Mouse (Mus musculus): ENCODE results near the gene Capza1. TPM values are rescaled to one million over a fixed set of nuclear protein-coding genes. Genes with fewer than 3 reads are reported as not detected.
A peak's percentile ranks its signal among the peaks of the same experiment; 100 is the strongest.
"Not testable (repeated sequence)": the region's sequence is repeated elsewhere in the genome, so short reads cannot be mapped to it uniquely, and the experiment has no call there.

Gene Capza1
- total RNA-seq, 4 experiments from 2014 or later = 59.2 to 71.1 (median 63.4) TPM

- peak; percentile 42 for DNase-seq
These were observed 46.8 kb downstream of the Capza1 start for GRCm38 (mm10) chr3:104817481-104817990.

- DNase-seq = no peak
These were observed 48.2 kb downstream of the Capza1 start for GRCm38 (mm10) chr3:104816130-104816529.

GRCm38 (mm10) chr3:104815346-104815745 lies 49.0 kb downstream of the Capza1 start:
- no peak for DNase-seq

- DNase-seq = no peak
These were observed 49.6 kb downstream of the Capza1 start for GRCm38 (mm10) chr3:104814746-104815145.

- DNase-seq = not testable (repeated sequence)
These were observed 51.1 kb downstream of the Capza1 start for GRCm38 (mm10) chr3:104813227-104813626.

- DNase-seq = no peak
These were observed 52.1 kb downstream of the Capza1 start for GRCm38 (mm10) chr3:104812254-104812653.

- no peak for DNase-seq
These were observed 52.6 kb downstream of the Capza1 start for GRCm38 (mm10) chr3:104811752-104812151.

- no peak for DNase-seq
These were observed 58.8 kb downstream of the Capza1 start for GRCm38 (mm10) chr3:104805539-104805938.

GRCm38 (mm10) chr3:104804312-104804711 lies 60.0 kb downstream of the Capza1 start:
- no peak for DNase-seq

GRCm38 (mm10) chr3:104801481-104801880 lies 62.8 kb downstream of the Capza1 start:
- no peak for DNase-seq

- DNase-seq = no peak
These were observed 63.6 kb downstream of the Capza1 start for GRCm38 (mm10) chr3:104800681-104801080.

- no peak for DNase-seq
These were observed 67.7 kb downstream of the Capza1 start for GRCm38 (mm10) chr3:104796430-104797082.

GRCm38 (mm10) chr3:104795661-104796340 lies 68.5 kb downstream of the Capza1 start:
- peak; percentile 48 for DNase-seq

- DNase-seq = no peak
These were observed 69.3 kb downstream of the Capza1 start for GRCm38 (mm10) chr3:104794953-104795470.

- peak; percentile 88 for DNase-seq
These were observed 70.2 kb downstream of the Capza1 start for GRCm38 (mm10) chr3:104793871-104794828.

GRCm38 (mm10) chr3:104792360-104793270 lies 71.7 kb downstream of the Capza1 start:
- no peak for DNase-seq

GRCm38 (mm10) chr3:104791671-104792070 lies 72.6 kb downstream of the Capza1 start:
- no peak for DNase-seq

- DNase-seq = no peak
These were observed 73.3 kb downstream of the Capza1 start for GRCm38 (mm10) chr3:104791017-104791416.

GRCm38 (mm10) chr3:104790401-104790937 lies 73.8 kb downstream of the Capza1 start:
- DNase-seq = no peak

- DNase-seq = peak; percentile 37
These were observed 74.5 kb downstream of the Capza1 start for GRCm38 (mm10) chr3:104789822-104790221.

GRCm38 (mm10) chr3:104789312-104789605 lies 75.0 kb downstream of the Capza1 start:
- DNase-seq = no peak
